Mouse (Mus musculus) ES-E14 (cell line): ENCODE data around the gene Prrx2. TPM values are rescaled to one million over a fixed set of nuclear protein-coding genes. Genes with fewer than 3 reads are reported as not detected.
A peak's percentile ranks its signal among the peaks of the same experiment; 100 is the strongest.

ENCODE experiments used
- DNase-seq: peaks from one replicate; pipeline ENCODE4 v3.0.0-alpha.2; 2013; ENCODE audit warnings: low read depth, low spot score
- H3K27ac ChIP-seq: 2 replicates; pipeline ENCODE4 v1.5.1; 2012; ENCODE audit warnings: low read depth, mild to moderate bottlenecking, low read length, moderate library complexity, mixed read lengths; ENCODE audit not compliant: poor library complexity, insufficient read depth, severe bottlenecking
- H3K36me3 ChIP-seq: 2 replicates; pipeline ENCODE4 v1.6.1; 2012; ENCODE audit warnings: mild to moderate bottlenecking, low read length, moderate library complexity, mixed read lengths; ENCODE audit not compliant: control insufficient read depth, poor library complexity, insufficient read depth, severe bottlenecking
- H3K4me1 ChIP-seq, 2 experiments: fragments of 150-350 bp in 1 of 2; sonication (generic) in 1 of 2; 2 replicates each; pipeline ENCODE4 v1.6.1; 2012; ENCODE audit warnings: low read length in 2 of 2, mild to moderate bottlenecking in 1 of 2, mixed read lengths in 1 of 2; ENCODE audit not compliant: control insufficient read depth in 2 of 2, insufficient read depth in 2 of 2, poor library complexity in 1 of 2
- H3K4me3 ChIP-seq, 2 experiments: fragments of 150-350 bp in 1 of 2; sonication (generic) in 1 of 2; 2 replicates each; pipeline ENCODE4 v1.5.1; 2012; ENCODE audit warnings: low read length in 2 of 2, low read depth in 1 of 2, mild to moderate bottlenecking in 1 of 2, mixed read lengths in 1 of 2; ENCODE audit not compliant: insufficient read depth in 1 of 2, poor library complexity in 1 of 2, severe bottlenecking in 1 of 2
- H3K9ac ChIP-seq: 2 replicates; pipeline ENCODE4 v1.6.1; 2012; ENCODE audit warnings: low read depth, mild to moderate bottlenecking, low read length, mixed read lengths; ENCODE audit not compliant: poor library complexity, insufficient read depth, severe bottlenecking
- H3K9me3 ChIP-seq: fragments of 150-350 bp; sonication (generic); 2 replicates; pipeline ENCODE4 v1.6.1; 2012; ENCODE audit warnings: low read depth, mild to moderate bottlenecking, low read length; ENCODE audit not compliant: control insufficient read depth, insufficient read depth
- CHD2 ChIP-seq: IDR thresholded peaks from 2 replicates; pipeline ENCODE4 v1.6.1; 2014; ENCODE audit warnings: mild to moderate bottlenecking, low read depth, low read length, inconsistent platforms
- HCFC1 ChIP-seq: IDR thresholded peaks from 2 replicates; pipeline ENCODE4 v1.6.1; 2012; ENCODE audit warnings: low read length, inconsistent platforms, borderline replicate concordance; ENCODE audit not compliant: insufficient read depth
- MAFK ChIP-seq: IDR thresholded peaks from 2 replicates; pipeline ENCODE4 v1.6.1; 2014; ENCODE audit warnings: mild to moderate bottlenecking, low read depth, low read length, inconsistent platforms; ENCODE audit not compliant: insufficient read depth
- ZC3H11A ChIP-seq: IDR thresholded peaks from 2 replicates; pipeline ENCODE4 v1.6.1; 2012; ENCODE audit warnings: low read depth, mild to moderate bottlenecking, inconsistent platforms, low read length, borderline replicate concordance
- ZNF384 ChIP-seq: IDR thresholded peaks from 2 replicates; pipeline ENCODE4 v1.6.1; 2012; ENCODE audit warnings: low read depth, low read length, inconsistent platforms
- in situ Hi-C, 2 experiments: fragments of 600-800 bp; cut with MboI; formaldehyde crosslinking; loops; one replicate each; pipeline ENCODE4 v1.15.1; 2025; ENCODE audit warnings: low sequenced_read_pairs in 2 of 2, inconsistent platforms in 1 of 2; ENCODE audit not compliant: unreplicated experiment in 2 of 2
- total RNA-seq: library from RNA; depleted of rRNA; stranded (reverse); fragments of 300-350 nt; gene quantifications from 2 replicates; pipeline ENCODE4 v1.2.3, GENCODE M21; 2012; rRNA removed

Gene Prrx2
- total RNA-seq = 8.7 and 16.2 TPM in 2 replicates

GRCm38 (mm10) chr2:30834373-30835022 is at the start of gene Prrx2:
Gene Prrx2, plus strand, starts transcription at chr2:30834972.
- Histone ChIP-seq H3K27ac (no peak within 1 kb of the TSS), H3K36me3 (no peaks in the 10 kb centered on the region), H3K4me1 (peaks cover 5 to 18% of the 10 kb centered on the region in 2 experiments), H3K9ac (no peak within 1 kb of the TSS), H3K4me3 (no peak within 1 kb of the TSS), H3K9me3 (no peaks in the 10 kb centered on the region)
- TF ChIP-seq MAFK (no peak), CHD2 (no peak), ZC3H11A (no peak)
- no peak for DNase-seq
- in situ Hi-C loops = no loop called here

GRCm38 (mm10) chr2:30787466-30787865 is 47.3 kb upstream of the Prrx2 start:
- in situ Hi-C loops = loop anchor here (25.0 kb wide), 1 partner anchor 325 kb away; the partner anchor contains the start of gene Ier5l (in 2 of the 2)

GRCm38 (mm10) chr2:30792061-30792460 is 42.7 kb upstream of the Prrx2 start:
- Histone ChIP-seq H3K27ac (no peak overlapping the region), H3K36me3 (no peaks in the 10 kb centered on the region), H3K9ac (no peak overlapping the region), H3K9me3 (no peaks in the 10 kb centered on the region), H3K4me1 (peaks cover 0 to 12% of the 10 kb centered on the region in 2 experiments; a peak in 1 of 4 replicates), H3K4me3 (no peak overlapping the region)
- TF ChIP-seq CHD2 (no peak), ZC3H11A (no peak), ZNF384 (no peak), HCFC1 (no peak), MAFK (no peak)
- DNase-seq = no peak
- in situ Hi-C loops = loop anchor here (25.0 kb wide), 1 partner anchor 330 kb away; the partner anchor contains the start of gene Ier5l (in 2 of the 2)

More at GRCm38 (mm10) chr2:30787466-30787865, 47.3 kb upstream of the Prrx2 start:
- TF ChIP-seq CHD2 (no peak), HCFC1 (no peak), ZC3H11A (no peak), ZNF384 (no peak)
- H3K4me1 ChIP-seq = peaks cover 0 to 13% of the 10 kb centered on the region in 2 experiments; a peak in 2 of 4 replicates
- no peak for DNase-seq
- H3K36me3 ChIP-seq = no peaks in the 10 kb centered on the region
- H3K4me3 ChIP-seq = no peak overlapping the region
- H3K9ac ChIP-seq = no peak overlapping the region
- no peak overlapping the region for H3K27ac ChIP-seq
- H3K9me3 ChIP-seq = no peaks in the 10 kb centered on the region

GRCm38 (mm10) chr2:30794179-30795108 is 40.3 kb upstream of the Prrx2 start:
- TF ChIP-seq ZC3H11A (peak; percentile 85), HCFC1 (no peak)
- Histone ChIP-seq H3K36me3 (no peaks in the 10 kb centered on the region), H3K4me3 (peak overlapping the region; percentile 66 to 72), H3K9ac (peak overlapping the region; percentile 67), H3K27ac (no peak overlapping the region; the same call in 1 of the 2 replicates), H3K4me1 (peaks cover 0 to 14% of the 10 kb centered on the region in 2 experiments; a peak in 1 of 4 replicates), H3K9me3 (no peaks in the 10 kb centered on the region)
- in situ Hi-C loops = loop anchor here (25.0 kb wide), 1 partner anchor 332 kb away; the partner anchor contains the start of gene Ier5l (in 2 of the 2)
- DNase-seq = no peak
